Mouse (Mus musculus): ENCODE data around the gene Fam53b.

- TF ChIP-seq POLR2A (IDR thresholded peaks at IDR 0.05; ENCODE audit: insufficient read length, low read depth) (peak; percentile 60), TCF12 (IDR thresholded peaks at IDR 0.05; ENCODE audit: insufficient read depth, poor library complexity, severe bottlenecking) (peak; percentile 38), MYOG (IDR thresholded peaks at IDR 0.05; ENCODE audit: control insufficient read depth in 1 of 3, insufficient read depth in 1 of 3, insufficient read length in 2 of 3, low read depth in 2 of 3) (peak; percentile 79 to 99 (median 92)), TCF3 (IDR thresholded peaks at IDR 0.05; ENCODE audit: insufficient read length, low read depth) (peak; percentile 71), E2F4 (IDR thresholded peaks at IDR 0.05; ENCODE audit: insufficient read depth) (no peak), POLR2AphosphoS2 (IDR thresholded peaks at IDR 0.05; ENCODE audit: insufficient read length, low read depth) (peak; percentile 60), MYOD1 (IDR thresholded peaks at IDR 0.05; ENCODE audit: control insufficient read depth in 1 of 3, insufficient read length in 2 of 3, low read depth in 2 of 3) (peak in 2 of 3 experiments; percentile 55 to 95), CEBPB (IDR thresholded peaks at IDR 0.05; ENCODE audit: insufficient read depth, poor library complexity, severe bottlenecking) (no peak), USF1 (IDR thresholded peaks at IDR 0.05; ENCODE audit: low read depth) (no peak), MAX (IDR thresholded peaks at IDR 0.05; ENCODE audit: low read depth) (no peak), REST (IDR thresholded peaks at IDR 0.05; ENCODE audit: insufficient read depth, insufficient read length) (no peak)
These were observed 84.4 kb downstream of the Fam53b start for GRCm38 (mm10) chr7:132729093-132729831.
